Mouse (Mus musculus) kidney, adult 2 months (tissue): ENCODE measurements around the gene Wdr75.

Experiments
- CTCF ChIP-seq: fragments of 200-500 bp; conservative IDR thresholded peaks from 2 replicates; pipeline ENCODE4 v1.5.1; 2011; ENCODE audit warnings: low read depth, mild to moderate bottlenecking, control low read depth, low read length, moderate library complexity, mixed read lengths; ENCODE audit not compliant: insufficient read depth, insufficient read length
- POLR2A ChIP-seq: fragments of 200-500 bp; IDR thresholded peaks from one replicate; pipeline ENCODE4 v1.6.1; 2011; ENCODE audit warnings: low read depth, low read length, control low read depth

DNA sequence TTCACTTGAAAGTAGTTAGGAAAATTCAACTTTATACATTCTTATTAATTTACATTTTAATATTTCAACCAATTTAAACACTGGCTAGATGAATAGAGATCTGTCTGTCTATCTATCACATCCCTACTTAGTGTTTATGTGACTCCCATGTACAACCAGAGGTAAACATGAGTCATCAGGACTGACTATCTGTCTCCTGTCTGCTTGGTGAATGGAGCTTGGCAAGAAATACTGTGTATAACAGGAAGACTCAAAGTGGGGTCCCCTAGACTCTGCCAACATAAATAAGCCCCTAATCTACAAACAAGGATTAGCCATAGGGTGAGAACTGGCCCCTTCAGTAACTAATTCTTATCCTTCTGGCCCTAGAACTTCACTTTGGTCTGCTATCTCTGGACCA lies 39.1 kb upstream of the Wdr75 start:
- TF ChIP-seq POLR2A (no peak), CTCF (no peak)
